Mouse (Mus musculus) midbrain, embryonic 16.5 days (tissue): ENCODE results near the gene Mettl7b. TPM values are rescaled to one million over a fixed set of nuclear protein-coding genes. Genes with fewer than 3 reads are reported as not detected.

Source experiments
- ATAC-seq: fragments of 200-750 bp; cut with Nextera tagmentation; 2 replicates; pipeline ENCODE4 v1.8.0; 2017; ENCODE audit warnings: moderate TSS enrichment
- H3K27ac ChIP-seq: fragments of 300-500 bp; sonication (generic); 2 replicates; pipeline ENCODE4 v1.5.1; 2014; ENCODE audit warnings: mild to moderate bottlenecking, low read length, mixed read lengths
- H3K27me3 ChIP-seq: fragments of 300-500 bp; sonication (generic); 2 replicates; pipeline ENCODE4 v1.6.1; 2014; ENCODE audit warnings: low read depth, low read length, mixed read lengths; ENCODE audit not compliant: control insufficient read depth, insufficient read depth
- H3K36me3 ChIP-seq: fragments of 300-500 bp; sonication (generic); 2 replicates; pipeline ENCODE4 v1.6.1; 2014; ENCODE audit warnings: mild to moderate bottlenecking, low read length, moderate library complexity, mixed read lengths; ENCODE audit not compliant: control insufficient read depth, insufficient read depth
- H3K4me1 ChIP-seq: fragments of 300-500 bp; sonication (generic); 2 replicates; pipeline ENCODE4 v1.6.1; 2014; ENCODE audit warnings: mild to moderate bottlenecking, low read length, mixed read lengths; ENCODE audit not compliant: control insufficient read depth, insufficient read depth
- H3K4me2 ChIP-seq: fragments of 300-500 bp; sonication (generic); 2 replicates; pipeline ENCODE4 v1.6.1; 2014; ENCODE audit warnings: mild to moderate bottlenecking, low read length, mixed read lengths
- H3K4me3 ChIP-seq: fragments of 300-500 bp; sonication (generic); 2 replicates; pipeline ENCODE4 v1.5.1; 2014; ENCODE audit warnings: low read depth, mild to moderate bottlenecking, low read length, moderate library complexity, mixed read lengths
- H3K9ac ChIP-seq: fragments of 300-500 bp; sonication (generic); 2 replicates; pipeline ENCODE4 v1.6.1; 2014; ENCODE audit warnings: low read depth, low read length, mixed read lengths
- H3K9me3 ChIP-seq: fragments of 300-500 bp; sonication (generic); replicated peaks from 2 replicates; pipeline ENCODE4 v1.6.1; 2014; ENCODE audit warnings: mild to moderate bottlenecking, low read length, mixed read lengths; ENCODE audit not compliant: control insufficient read depth, poor library complexity, severe bottlenecking
- WGBS: fragments of 180-500 bp; shearing (Covaris S2); extraction: QIAGEN DNeasy Blood & Tissue Kit; methylation state at CpG from one replicate; pipeline ENCODE4 v1.1.7; 2014; 5-methylcytosine and 5-hydroxymethylcytosine counted together
- polyA plus RNA-seq: library from polyadenylated mRNA; unstranded; fragments of >200 nt; fragmentation: Nextera tagmentation; extraction: Ambion mirVana; gene quantifications from 2 replicates; pipeline ENCODE4 v1.2.1, GENCODE M21; 2015

Mettl7b gene
- polyA plus RNA-seq, 1 experiment from 2014 or later: not detected

DNA sequence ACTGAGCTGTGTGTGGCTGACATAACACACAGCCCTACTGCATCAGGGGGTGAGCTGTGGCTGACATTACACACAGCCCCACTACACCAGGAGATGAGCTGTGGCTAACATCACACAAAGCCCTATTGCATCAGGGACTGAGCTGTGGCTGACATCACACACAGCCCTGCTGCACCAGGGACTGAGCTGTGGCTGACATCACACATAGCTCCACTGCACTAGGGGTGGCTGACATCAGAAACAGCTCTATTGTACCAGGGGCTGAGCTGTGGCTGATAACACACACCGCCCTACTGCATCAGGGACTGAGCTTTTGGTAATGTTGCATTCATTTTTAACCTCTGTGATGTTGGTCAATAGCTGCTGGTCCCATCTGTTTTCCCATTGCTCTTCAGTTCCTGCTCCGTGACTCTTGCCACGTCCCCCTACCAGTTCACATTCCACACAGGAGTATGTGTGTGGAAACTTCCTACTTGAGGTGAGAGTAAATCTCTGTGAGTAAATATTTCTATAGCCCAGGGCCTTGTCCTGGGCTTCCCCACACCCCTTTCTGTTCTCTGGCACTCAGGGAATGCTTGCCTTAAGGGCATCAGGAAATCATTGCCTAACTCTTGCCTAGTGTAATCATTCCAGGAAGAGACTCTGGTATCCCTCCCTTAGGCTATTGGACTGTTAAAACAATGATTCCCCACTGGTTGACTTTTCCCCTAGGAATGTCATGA, 20.0 kb upstream of the Mettl7b start:
- H3K36me3 ChIP-seq: no peaks in the 10 kb centered on the region
- no peak overlapping the region for H3K9ac ChIP-seq
- no peak overlapping the region for H3K4me2 ChIP-seq
- H3K27me3 ChIP-seq: no peaks in the 10 kb centered on the region; the same call in 1 of the 2 replicates
- ATAC-seq: no peak
- 77% methylated on average over 3 of the region's 3 CpGs for WGBS
- no peak overlapping the region for H3K27ac ChIP-seq
- no peaks in the 10 kb centered on the region for H3K9me3 ChIP-seq
- no peaks in the 10 kb centered on the region for H3K4me1 ChIP-seq
- H3K4me3 ChIP-seq: no peak overlapping the region

DNA sequence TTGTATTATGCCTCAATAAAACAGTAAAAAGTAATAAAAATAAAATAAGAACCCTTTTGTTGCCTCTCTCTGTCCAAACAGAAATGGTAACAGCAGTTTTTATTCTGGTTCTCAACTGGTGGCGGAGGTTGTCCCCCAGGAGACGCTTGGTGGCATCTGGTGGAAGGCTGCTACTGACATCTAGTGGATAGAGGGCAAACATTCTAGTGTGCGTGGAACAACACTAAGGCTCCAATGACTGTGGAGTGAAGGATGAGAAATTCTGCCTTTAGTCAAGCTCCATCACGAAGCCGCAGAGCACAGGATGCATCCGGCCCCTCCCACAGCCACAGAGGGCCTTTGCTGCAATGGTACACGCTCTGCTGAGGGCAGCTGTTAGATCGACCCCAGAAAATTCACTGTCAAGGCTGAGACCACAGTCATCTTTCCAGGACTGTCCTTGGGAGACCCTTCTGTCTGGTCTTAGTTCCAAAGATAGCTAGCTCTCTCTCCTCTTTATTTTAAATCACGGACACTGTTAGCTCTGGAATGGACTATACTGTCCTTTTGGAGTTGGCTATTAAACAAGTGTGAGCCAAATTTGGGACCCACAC, 16.8 kb upstream of the Mettl7b start:
- Histone ChIP-seq H3K4me1 (no peaks in the 10 kb centered on the region), H3K4me3 (no peak overlapping the region), H3K27ac (no peak overlapping the region), H3K36me3 (no peaks in the 10 kb centered on the region), H3K9ac (peak overlapping the region; percentile 36; the same call in 1 of the 2 replicates), H3K9me3 (no peaks in the 10 kb centered on the region), H3K4me2 (no peak overlapping the region), H3K27me3 (no peaks in the 10 kb centered on the region; the same call in 1 of the 2 replicates)
- 27% methylated on average over 9 of the region's 9 CpGs for WGBS
- ATAC-seq: peak; percentile 90

DNA sequence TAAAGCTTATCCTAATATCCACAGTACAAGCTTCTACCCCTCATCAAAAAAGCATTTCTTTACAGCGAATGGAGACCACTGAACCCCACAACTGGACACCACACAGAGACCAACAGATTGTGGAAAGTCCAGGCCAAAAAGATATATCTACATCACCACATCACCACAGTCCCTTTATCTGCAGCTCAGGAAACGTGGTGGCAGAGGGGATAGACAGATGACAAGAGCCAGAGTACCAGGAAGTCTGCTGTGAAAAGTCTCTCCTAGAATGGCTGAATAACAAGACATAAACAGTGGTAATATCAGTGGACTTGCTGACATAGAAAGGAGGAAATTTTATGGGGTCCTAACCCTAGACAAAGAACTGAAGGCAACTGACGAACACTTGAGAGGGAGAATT, 15.6 kb upstream of the Mettl7b start:
- no peak for ATAC-seq
- Histone ChIP-seq H3K9me3 (no peaks in the 10 kb centered on the region), H3K4me2 (no peak overlapping the region), H3K27me3 (no peaks in the 10 kb centered on the region; the same call in 1 of the 2 replicates), H3K4me1 (no peaks in the 10 kb centered on the region), H3K27ac (no peak overlapping the region), H3K4me3 (no peak overlapping the region), H3K9ac (no peak overlapping the region), H3K36me3 (no peaks in the 10 kb centered on the region)
- WGBS: 60% methylated on average over 3 of the region's 3 CpGs

DNA sequence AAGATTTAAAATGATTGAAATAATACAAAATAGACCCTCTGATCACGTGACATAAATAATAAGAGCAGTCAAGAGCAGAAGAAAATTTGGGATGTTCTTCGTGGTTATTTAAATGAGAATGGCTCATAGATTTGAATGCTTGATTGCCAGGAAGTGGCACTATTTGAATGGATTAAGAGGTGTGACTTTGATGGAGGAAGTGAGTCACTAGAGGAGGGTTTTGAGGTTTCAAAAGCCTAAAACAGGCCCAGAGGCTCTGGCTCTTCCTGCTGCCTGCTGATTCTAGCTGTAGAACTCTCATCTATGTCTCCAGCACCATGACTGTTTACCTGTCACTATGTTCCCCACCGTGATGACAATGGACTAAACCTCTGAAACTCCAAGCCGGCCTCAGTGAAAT, 12.1 kb upstream of the Mettl7b start:
- 75% methylated on average over 4 of the region's 4 CpGs for WGBS
- Histone ChIP-seq H3K9ac (no peak overlapping the region), H3K4me3 (no peak overlapping the region), H3K27me3 (no peaks in the 10 kb centered on the region; the same call in 1 of the 2 replicates), H3K4me1 (no peaks in the 10 kb centered on the region), H3K36me3 (no peaks in the 10 kb centered on the region), H3K4me2 (no peak overlapping the region), H3K27ac (no peak overlapping the region), H3K9me3 (no peaks in the 10 kb centered on the region)
- no peak for ATAC-seq

DNA sequence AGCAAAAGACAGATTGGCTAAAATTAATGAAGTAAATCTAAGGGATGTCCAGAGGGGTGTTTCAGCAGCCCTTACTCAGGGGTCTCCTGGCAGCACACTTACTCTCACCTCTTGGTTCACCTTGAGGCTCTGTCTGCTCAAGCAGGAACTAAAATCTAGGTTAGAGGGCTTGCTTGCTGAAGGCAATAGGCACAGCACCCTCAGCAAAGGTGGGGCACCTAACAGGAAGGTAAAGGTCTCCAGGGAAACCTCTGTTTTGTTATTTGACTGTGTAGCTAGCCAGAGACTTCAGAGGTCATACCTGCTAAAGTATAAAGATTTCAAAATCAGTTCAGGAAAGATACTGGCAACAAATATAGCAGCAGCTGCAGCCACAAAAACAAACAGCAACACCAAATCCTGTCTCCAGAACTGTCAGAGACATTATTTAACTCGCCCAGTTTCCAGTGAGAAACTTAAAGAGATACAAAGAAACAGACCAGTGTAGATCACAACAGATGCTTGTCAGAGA, 10.0 kb upstream of the Mettl7b start:
- H3K9me3 ChIP-seq: no peaks in the 10 kb centered on the region
- no peaks in the 10 kb centered on the region for H3K27me3 ChIP-seq
- H3K4me3 ChIP-seq: no peak overlapping the region
- H3K4me2 ChIP-seq: no peak overlapping the region
- 50% methylated on average over 1 of the region's 1 CpGs for WGBS
- no peak overlapping the region for H3K27ac ChIP-seq
- H3K4me1 ChIP-seq: no peaks in the 10 kb centered on the region
- H3K9ac ChIP-seq: no peak overlapping the region
- ATAC-seq: no peak
- H3K36me3 ChIP-seq: no peaks in the 10 kb centered on the region

DNA sequence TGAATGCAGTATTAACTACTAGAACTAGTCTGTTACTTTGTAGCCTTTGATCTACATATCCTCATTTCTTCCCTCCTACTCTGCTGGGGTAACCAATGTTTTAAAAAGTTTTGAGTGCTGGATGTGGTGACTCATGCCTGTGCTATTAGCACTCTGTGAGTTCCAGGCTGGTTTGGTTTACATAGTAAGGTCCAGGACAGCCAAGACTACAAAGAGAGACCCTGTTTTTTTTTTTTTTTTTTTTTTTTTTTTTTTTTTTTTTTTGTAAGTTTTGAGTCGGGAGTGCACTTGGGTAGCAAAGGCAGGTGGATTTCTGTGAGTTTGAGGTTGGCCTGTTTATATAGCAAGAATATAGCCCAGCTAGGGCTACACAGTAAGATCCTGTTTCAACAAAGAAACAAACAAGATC, 7.6 kb upstream of the Mettl7b start:
- Histone ChIP-seq H3K27ac (no peak overlapping the region), H3K36me3 (no peaks in the 10 kb centered on the region), H3K4me2 (no peak overlapping the region), H3K4me3 (no peak overlapping the region), H3K9me3 (no peaks in the 10 kb centered on the region), H3K4me1 (no peaks in the 10 kb centered on the region), H3K27me3 (no peaks in the 10 kb centered on the region), H3K9ac (no peak overlapping the region)
- WGBS: 63% methylated on average over 1 of the region's 1 CpGs
- ATAC-seq: no peak

DNA sequence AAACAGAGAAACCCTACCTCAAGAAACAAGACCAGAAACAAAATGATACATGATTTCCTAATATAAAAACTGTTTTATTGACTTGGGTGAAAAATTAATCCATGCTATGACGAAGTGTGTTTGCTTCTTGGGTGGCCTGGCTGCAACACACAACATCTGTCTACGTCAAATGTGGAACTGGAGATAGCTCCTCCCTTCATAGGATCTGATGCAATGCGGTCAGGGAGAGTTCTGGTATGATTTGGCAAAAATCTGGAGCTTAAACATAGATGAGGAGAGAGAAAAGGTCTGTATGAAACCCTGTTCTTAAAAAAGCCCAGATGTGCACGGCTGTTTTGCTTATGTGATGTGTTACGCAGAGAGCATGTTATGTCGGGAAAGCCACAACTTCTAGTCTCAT, 5.1 kb upstream of the Mettl7b start:
- Histone ChIP-seq H3K27ac (no peak overlapping the region), H3K27me3 (no peaks in the 10 kb centered on the region), H3K4me3 (no peak overlapping the region), H3K9me3 (no peaks in the 10 kb centered on the region), H3K9ac (no peak overlapping the region), H3K36me3 (no peaks in the 10 kb centered on the region), H3K4me1 (no peaks in the 10 kb centered on the region), H3K4me2 (no peak overlapping the region)
- 87% methylated on average over 6 of the region's 6 CpGs for WGBS
- no peak for ATAC-seq

DNA sequence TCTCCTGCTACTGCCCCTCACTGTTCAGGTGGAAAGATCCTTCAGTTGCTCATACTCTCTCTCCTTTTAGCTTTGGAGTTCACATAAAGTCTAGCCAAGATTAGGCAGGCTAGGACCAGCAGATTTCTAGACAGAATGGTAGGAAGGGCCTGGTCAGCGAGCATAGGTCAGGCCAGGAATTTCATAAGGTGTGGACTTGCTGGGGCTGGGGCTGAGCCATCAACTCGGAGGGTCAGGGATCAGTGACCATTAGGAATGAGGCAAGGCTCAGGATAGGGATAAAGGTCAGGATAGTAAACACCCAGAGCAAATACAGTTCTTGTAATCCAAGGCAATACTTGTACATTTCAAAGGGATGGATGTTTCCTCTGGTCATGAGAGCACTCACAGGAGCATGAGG, 4.2 kb upstream of the Mettl7b start:
- Histone ChIP-seq H3K9ac (no peak overlapping the region), H3K4me1 (no peaks in the 10 kb centered on the region), H3K27me3 (no peaks in the 10 kb centered on the region), H3K9me3 (no peaks in the 10 kb centered on the region), H3K4me2 (no peak overlapping the region), H3K27ac (no peak overlapping the region), H3K4me3 (no peak overlapping the region), H3K36me3 (no peaks in the 10 kb centered on the region)
- WGBS: 63% methylated on average over 2 of the region's 2 CpGs
- no peak for ATAC-seq

DNA sequence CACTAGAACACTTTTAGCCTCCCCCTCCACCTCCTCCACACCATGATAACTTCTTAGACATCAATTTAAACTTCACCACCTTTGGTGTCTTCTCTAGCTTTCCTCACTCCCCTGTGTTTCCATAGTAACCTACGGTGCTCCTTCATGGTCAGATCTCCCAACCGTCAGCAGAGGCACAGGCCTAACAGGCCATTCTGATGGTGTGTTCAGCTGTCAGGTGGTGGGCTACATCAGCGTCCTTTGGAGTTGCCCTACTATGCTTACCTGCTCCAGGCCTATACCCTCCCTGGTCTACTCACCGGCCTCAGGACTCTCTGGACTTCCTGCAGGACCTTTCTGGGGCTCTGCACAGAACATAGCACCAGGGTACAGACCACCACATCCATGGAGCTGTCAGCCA, 646 bp downstream of the Mettl7b start:
- Histone ChIP-seq H3K36me3 (no peaks in the 10 kb centered on the region), H3K27me3 (no peaks in the 10 kb centered on the region), H3K4me3 (no peak overlapping the region), H3K4me1 (no peaks in the 10 kb centered on the region), H3K4me2 (no peak overlapping the region), H3K27ac (no peak overlapping the region), H3K9ac (no peak overlapping the region), H3K9me3 (no peaks in the 10 kb centered on the region)
- ATAC-seq: no peak
- WGBS: 79% methylated on average over 4 of the region's 4 CpGs
